Mouse (Mus musculus) embryonic facial prominence, embryonic 13.5 days (tissue): ENCODE measurements at regions not wholly inside any gene's neighbourhood (a gene's known extent, or its start where the extent isn't known, plus 50 kb on each side); places are given as distances from the start of the nearest gene placed in this dataset.

ENCODE experiments used
- ATAC-seq: fragments of 200-750 bp; cut with Nextera tagmentation; 2 replicates; pipeline ENCODE4 v1.8.0; 2017; ENCODE audit warnings: low read depth; ENCODE audit not compliant: insufficient number of reproducible peaks, insufficient read depth, low FRiP score, low TSS enrichment
- H3K27ac ChIP-seq: fragments of 300-500 bp; sonication (generic); 2 replicates; pipeline ENCODE4 v1.5.1; 2015; ENCODE audit warnings: moderate library complexity, mild to moderate bottlenecking, inconsistent platforms
- H3K27me3 ChIP-seq: fragments of 300-500 bp; sonication (generic); 2 replicates; pipeline ENCODE4 v1.6.1; 2015; ENCODE audit warnings: mild to moderate bottlenecking, inconsistent platforms
- H3K36me3 ChIP-seq: fragments of 300-500 bp; sonication (generic); 2 replicates; pipeline ENCODE4 v1.6.1; 2015; ENCODE audit warnings: mild to moderate bottlenecking, inconsistent platforms
- H3K4me1 ChIP-seq: fragments of 300-500 bp; sonication (generic); 2 replicates; pipeline ENCODE4 v1.6.1; 2015; ENCODE audit warnings: inconsistent platforms
- H3K4me2 ChIP-seq: fragments of 300-500 bp; sonication (generic); 2 replicates; pipeline ENCODE4 v1.6.1; 2015; ENCODE audit warnings: moderate library complexity, mild to moderate bottlenecking, inconsistent platforms
- H3K4me3 ChIP-seq: fragments of 300-500 bp; sonication (generic); 2 replicates; pipeline ENCODE4 v1.5.1; 2015; ENCODE audit warnings: mild to moderate bottlenecking, inconsistent platforms
- H3K9ac ChIP-seq: fragments of 300-500 bp; sonication (generic); 2 replicates; pipeline ENCODE4 v1.6.1; 2015; ENCODE audit warnings: mild to moderate bottlenecking, inconsistent platforms
- H3K9me3 ChIP-seq: fragments of 300-500 bp; sonication (generic); 2 replicates; pipeline ENCODE4 v1.6.1; 2016; ENCODE audit warnings: inconsistent platforms
- WGBS: fragments of 180-500 bp; shearing (Covaris S2); methylation state at CpG from one replicate; pipeline ENCODE4 v1.1.7; 2015; ENCODE audit warnings: mixed read lengths; 5-methylcytosine and 5-hydroxymethylcytosine counted together

- Histone ChIP-seq H3K27me3 (no peaks in the 10 kb centered on the region), H3K4me2 (no peak overlapping the region), H3K4me1 (peaks cover 4% of the 10 kb centered on the region; the same call in 1 of the 2 replicates), H3K9me3 (no peaks in the 10 kb centered on the region), H3K4me3 (no peak overlapping the region), H3K9ac (no peak overlapping the region), H3K36me3 (no peaks in the 10 kb centered on the region), H3K27ac (no peak overlapping the region)
- no peak for ATAC-seq
- 70% methylated on average over 3 of the region's 3 CpGs for WGBS
These were observed 128.6 kb downstream of the Pdgfra start for GRCm38 (mm10) chr5:75280698-75281097.

- Histone ChIP-seq H3K27me3 (no peaks in the 10 kb centered on the region), H3K9me3 (no peaks in the 10 kb centered on the region), H3K4me3 (no peak overlapping the region), H3K9ac (no peak overlapping the region), H3K4me1 (peaks cover 4% of the 10 kb centered on the region; the same call in 1 of the 2 replicates), H3K4me2 (no peak overlapping the region), H3K27ac (no peak overlapping the region), H3K36me3 (no peaks in the 10 kb centered on the region)
- 75% methylated on average over 7 of the region's 7 CpGs for WGBS
- no peak for ATAC-seq
These were observed 129.4 kb downstream of the Pdgfra start for GRCm38 (mm10) chr5:75281510-75281909.

- ATAC-seq: no peak
- no peaks in the 10 kb centered on the region for H3K9me3 ChIP-seq
- WGBS: 26% methylated on average over 4 of the region's 4 CpGs
These were observed 130.5 kb downstream of the Pdgfra start for GRCm38 (mm10) chr5:75282617-75283016.

GRCm38 (mm10) chr5:75283841-75284240 lies 131.7 kb downstream of the Pdgfra start:
- Histone ChIP-seq H3K27ac (no peak overlapping the region), H3K4me1 (peaks cover 4% of the 10 kb centered on the region; the same call in 1 of the 2 replicates)
- 82% methylated on average over 5 of the region's 5 CpGs for WGBS

More at GRCm38 (mm10) chr5:75282617-75283016, 130.5 kb downstream of the Pdgfra start:
- H3K4me3 ChIP-seq: no peak overlapping the region
- H3K9ac ChIP-seq: no peak overlapping the region
- H3K27ac ChIP-seq: no peak overlapping the region
- peaks cover 4% of the 10 kb centered on the region; the same call in 1 of the 2 replicates for H3K4me1 ChIP-seq
- H3K27me3 ChIP-seq: no peaks in the 10 kb centered on the region
- no peak overlapping the region for H3K4me2 ChIP-seq
- H3K36me3 ChIP-seq: no peaks in the 10 kb centered on the region

GRCm38 (mm10) chr5:75285950-75286349 lies 133.9 kb downstream of the Pdgfra start:
- Histone ChIP-seq H3K4me2 (no peak overlapping the region), H3K9ac (no peak overlapping the region), H3K36me3 (no peaks in the 10 kb centered on the region), H3K27me3 (no peaks in the 10 kb centered on the region), H3K4me1 (peaks cover 4% of the 10 kb centered on the region; the same call in 1 of the 2 replicates), H3K9me3 (no peaks in the 10 kb centered on the region), H3K27ac (no peak overlapping the region), H3K4me3 (no peak overlapping the region)
- WGBS: 77% methylated on average over 10 of the region's 10 CpGs
- no peak for ATAC-seq

More at GRCm38 (mm10) chr5:75283841-75284240, 131.7 kb downstream of the Pdgfra start:
- ATAC-seq: no peak
- H3K9me3 ChIP-seq: no peaks in the 10 kb centered on the region
- no peak overlapping the region for H3K4me3 ChIP-seq
- no peaks in the 10 kb centered on the region for H3K36me3 ChIP-seq
- no peak overlapping the region for H3K9ac ChIP-seq
- H3K27me3 ChIP-seq: no peaks in the 10 kb centered on the region
- no peak overlapping the region for H3K4me2 ChIP-seq

- 57% methylated on average over 2 of the region's 2 CpGs for WGBS
- ATAC-seq: no peak
- Histone ChIP-seq H3K27ac (no peak overlapping the region), H3K36me3 (no peaks in the 10 kb centered on the region), H3K9me3 (no peaks in the 10 kb centered on the region), H3K4me2 (no peak overlapping the region), H3K4me1 (no peaks in the 10 kb centered on the region), H3K4me3 (no peak overlapping the region), H3K27me3 (no peaks in the 10 kb centered on the region), H3K9ac (no peak overlapping the region)
These were observed 143.6 kb downstream of the Pdgfra start for GRCm38 (mm10) chr5:75295676-75296075.

GRCm38 (mm10) chr5:75312897-75313296 lies 160.8 kb downstream of the Pdgfra start:
- no peak for ATAC-seq
- Histone ChIP-seq H3K4me3 (no peak overlapping the region), H3K9me3 (no peaks in the 10 kb centered on the region), H3K36me3 (no peaks in the 10 kb centered on the region), H3K27ac (no peak overlapping the region), H3K27me3 (no peaks in the 10 kb centered on the region), H3K4me1 (no peaks in the 10 kb centered on the region), H3K9ac (no peak overlapping the region), H3K4me2 (no peak overlapping the region)
- 94% methylated on average over 1 of the region's 1 CpGs for WGBS

- Histone ChIP-seq H3K36me3 (no peaks in the 10 kb centered on the region), H3K4me1 (no peaks in the 10 kb centered on the region), H3K9me3 (no peaks in the 10 kb centered on the region), H3K4me2 (no peak overlapping the region), H3K9ac (no peak overlapping the region), H3K27ac (no peak overlapping the region), H3K4me3 (no peak overlapping the region), H3K27me3 (no peaks in the 10 kb centered on the region)
- no peak for ATAC-seq
- WGBS: 81% methylated on average over 1 of the region's 1 CpGs
These were observed 163.9 kb downstream of the Pdgfra start for GRCm38 (mm10) chr5:75315956-75316355.

- Histone ChIP-seq H3K36me3 (no peaks in the 10 kb centered on the region), H3K9me3 (no peaks in the 10 kb centered on the region), H3K4me1 (no peaks in the 10 kb centered on the region), H3K27me3 (no peaks in the 10 kb centered on the region), H3K27ac (no peak overlapping the region), H3K9ac (no peak overlapping the region), H3K4me3 (no peak overlapping the region), H3K4me2 (no peak overlapping the region)
- 88% methylated on average over 2 of the region's 2 CpGs for WGBS
- ATAC-seq: no peak
These were observed 168.4 kb downstream of the Pdgfra start for GRCm38 (mm10) chr5:75320536-75320935.

GRCm38 (mm10) chr5:75334050-75334449 lies 182.0 kb downstream of the Pdgfra start:
- Histone ChIP-seq H3K9ac (no peak overlapping the region), H3K27me3 (no peaks in the 10 kb centered on the region), H3K27ac (no peak overlapping the region), H3K36me3 (no peaks in the 10 kb centered on the region), H3K4me1 (peaks cover 3% of the 10 kb centered on the region; the same call in 1 of the 2 replicates), H3K4me2 (no peak overlapping the region), H3K4me3 (no peak overlapping the region), H3K9me3 (no peaks in the 10 kb centered on the region)
- WGBS: 73% methylated on average over 3 of the region's 3 CpGs
- no peak for ATAC-seq

- no peaks in the 10 kb centered on the region for H3K27me3 ChIP-seq
- no peaks in the 10 kb centered on the region for H3K36me3 ChIP-seq
- peaks cover 3% of the 10 kb centered on the region; the same call in 1 of the 2 replicates for H3K4me1 ChIP-seq
- H3K4me2 ChIP-seq: no peak overlapping the region
- 72% methylated on average over 11 of the region's 11 CpGs for WGBS
- no peak overlapping the region for H3K4me3 ChIP-seq
- H3K27ac ChIP-seq: no peak overlapping the region
- H3K9me3 ChIP-seq: no peaks in the 10 kb centered on the region
- H3K9ac ChIP-seq: no peak overlapping the region
- ATAC-seq: no peak
These were observed 184.4 kb downstream of the Pdgfra start for GRCm38 (mm10) chr5:75336454-75336853.

GRCm38 (mm10) chr5:75338439-75338838 lies 186.3 kb downstream of the Pdgfra start:
- ATAC-seq: no peak

More at GRCm38 (mm10) chr5:75338439-75338838, 186.3 kb downstream of the Pdgfra start:
- Histone ChIP-seq H3K4me2 (no peak overlapping the region), H3K9me3 (no peaks in the 10 kb centered on the region), H3K27me3 (no peaks in the 10 kb centered on the region), H3K36me3 (no peaks in the 10 kb centered on the region), H3K4me1 (peaks cover 3% of the 10 kb centered on the region; the same call in 1 of the 2 replicates), H3K9ac (no peak overlapping the region), H3K27ac (no peak overlapping the region), H3K4me3 (no peak overlapping the region)
- WGBS: 81% methylated on average over 11 of the region's 11 CpGs
